Mouse (Mus musculus) ES-Bruce4 (cell line): ENCODE data around the gene Gabpa.

Experiments
- CTCF ChIP-seq: IDR thresholded peaks from one replicate; pipeline ENCODE4 v1.8.1; 2011; ENCODE audit warnings: low read depth, low read length
- EP300 ChIP-seq: IDR thresholded peaks from 2 replicates; pipeline ENCODE4 v1.6.1; 2011; ENCODE audit warnings: low read depth, low read length; ENCODE audit not compliant: insufficient read depth

DNA sequence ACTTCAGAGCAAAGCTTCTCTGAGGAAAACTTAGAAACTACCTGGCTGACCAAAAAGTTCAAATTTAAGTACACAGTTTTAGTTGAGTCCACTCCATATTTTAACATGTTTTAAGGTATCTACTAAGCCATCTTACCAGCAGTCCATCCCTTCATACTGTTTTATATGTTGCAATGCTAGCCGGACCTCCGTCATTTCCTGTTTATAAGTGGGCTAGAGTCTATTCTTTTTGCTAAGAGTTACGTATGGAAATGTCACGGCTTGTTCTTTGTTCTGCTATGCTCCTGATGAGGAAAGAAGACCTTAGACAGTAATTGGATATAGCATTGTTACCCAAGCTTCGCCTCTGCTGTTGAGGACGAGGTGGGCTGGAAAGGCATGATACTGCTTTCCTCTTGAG is 18.8 kb downstream of the Gabpa start:
- TF ChIP-seq CTCF, result no peak
- TF ChIP-seq EP300, result no peak
